Mouse (Mus musculus): ENCODE results near the gene B4galnt1. TPM values are rescaled to one million over a fixed set of nuclear protein-coding genes. Genes with fewer than 3 reads are reported as not detected.

The B4galnt1 gene
- polyA plus RNA-seq, 1 experiment from 2014 or later, result 5.0 TPM

- 87% methylated on average over 15 of the region's 15 CpGs for WGBS
- Histone ChIP-seq H3K27me3 (peaks cover 64% of the 10 kb centered on the region), H3K36me3 (no peaks in the 10 kb centered on the region), H3K4me1 (replicated peaks) (peaks cover 20% of the 10 kb centered on the region), H3K27ac (no peak overlapping the region), H3K9me3 (no peaks in the 10 kb centered on the region), H3K4me2 (no peak overlapping the region), H3K9ac (replicated peaks) (no peak overlapping the region), H3K4me3 (replicated peaks) (no peak overlapping the region)
- no peak for ATAC-seq (ENCODE audit: insufficient number of reproducible peaks, insufficient read depth, low FRiP score, low TSS enrichment, low read depth)
These were observed 6.7 kb downstream of the B4galnt1 start for GRCm38 (mm10) chr10:127171631-127172200.

- H3K27ac ChIP-seq, result no peak overlapping the region
- 81% methylated on average over 16 of the region's 16 CpGs for WGBS
- H3K9ac ChIP-seq (replicated peaks), result no peak overlapping the region
- no peak overlapping the region for H3K4me2 ChIP-seq
- H3K4me1 ChIP-seq (replicated peaks), result peaks cover 29% of the 10 kb centered on the region
- H3K9me3 ChIP-seq, result no peaks in the 10 kb centered on the region
- no peak overlapping the region for H3K4me3 ChIP-seq (replicated peaks)
- no peak for ATAC-seq (ENCODE audit: insufficient number of reproducible peaks, insufficient read depth, low FRiP score, low TSS enrichment, low read depth)
- H3K27me3 ChIP-seq, result peaks cover 65% of the 10 kb centered on the region
- no peaks in the 10 kb centered on the region for H3K36me3 ChIP-seq
These were observed 8.4 kb downstream of the B4galnt1 start for GRCm38 (mm10) chr10:127173148-127174065.

GRCm38 (mm10) chr10:127174170-127174569, 9.1 kb downstream of the B4galnt1 start:
- Histone ChIP-seq H3K36me3 (no peaks in the 10 kb centered on the region), H3K27me3 (peaks cover 65% of the 10 kb centered on the region), H3K4me3 (replicated peaks) (no peak overlapping the region), H3K27ac (no peak overlapping the region), H3K9ac (replicated peaks) (no peak overlapping the region), H3K4me2 (no peak overlapping the region), H3K9me3 (no peaks in the 10 kb centered on the region), H3K4me1 (replicated peaks) (peaks cover 33% of the 10 kb centered on the region)
- no peak for ATAC-seq (ENCODE audit: insufficient number of reproducible peaks, insufficient read depth, low FRiP score, low TSS enrichment, low read depth)
- 85% methylated on average over 7 of the region's 7 CpGs for WGBS

- Histone ChIP-seq H3K4me1 (replicated peaks) (peaks cover 29% of the 10 kb centered on the region), H3K27me3 (peaks cover 65% of the 10 kb centered on the region), H3K9me3 (no peaks in the 10 kb centered on the region), H3K9ac (replicated peaks) (no peak overlapping the region; the same call in 1 of the 2 replicates), H3K27ac (no peak overlapping the region), H3K4me3 (replicated peaks) (peak overlapping the region; percentile 20; the same call in 1 of the 2 replicates), H3K4me2 (peak overlapping the region; percentile 53), H3K36me3 (no peaks in the 10 kb centered on the region)
- WGBS, result 42% methylated on average over 3 of the region's 3 CpGs
- ATAC-seq (ENCODE audit: insufficient number of reproducible peaks, insufficient read depth, low FRiP score, low TSS enrichment, low read depth), result no peak
These were observed 11.2 kb downstream of the B4galnt1 start for GRCm38 (mm10) chr10:127176228-127176627.

GRCm38 (mm10) chr10:127176756-127177155, 11.7 kb downstream of the B4galnt1 start:
- 7% methylated on average over 7 of the region's 7 CpGs for WGBS
- H3K36me3 ChIP-seq, result no peaks in the 10 kb centered on the region; the same call in 1 of the 2 replicates
- H3K4me1 ChIP-seq (replicated peaks), result peaks cover 28% of the 10 kb centered on the region
- peak overlapping the region; percentile 20 for H3K4me3 ChIP-seq (replicated peaks)
- H3K9ac ChIP-seq (replicated peaks), result no peak overlapping the region; the same call in 1 of the 2 replicates
- no peak for ATAC-seq (ENCODE audit: insufficient number of reproducible peaks, insufficient read depth, low FRiP score, low TSS enrichment, low read depth)
- H3K9me3 ChIP-seq, result no peaks in the 10 kb centered on the region
- peaks cover 65% of the 10 kb centered on the region for H3K27me3 ChIP-seq
- H3K4me2 ChIP-seq, result peak overlapping the region; percentile 53
- no peak overlapping the region for H3K27ac ChIP-seq

- Histone ChIP-seq H3K27me3 (peaks cover 65% of the 10 kb centered on the region), H3K9ac (replicated peaks) (no peak overlapping the region), H3K27ac (no peak overlapping the region), H3K4me2 (peak overlapping the region; percentile 53), H3K4me3 (replicated peaks) (peak overlapping the region; percentile 30), H3K36me3 (no peaks in the 10 kb centered on the region; the same call in 1 of the 2 replicates), H3K9me3 (no peaks in the 10 kb centered on the region), H3K4me1 (replicated peaks) (peaks cover 28% of the 10 kb centered on the region)
- 20% methylated on average over 9 of the region's 9 CpGs for WGBS
- ATAC-seq (ENCODE audit: insufficient number of reproducible peaks, insufficient read depth, low FRiP score, low TSS enrichment, low read depth), result no peak
These were observed 12.2 kb downstream of the B4galnt1 start for GRCm38 (mm10) chr10:127177235-127177634.

- no peaks in the 10 kb centered on the region for H3K9me3 ChIP-seq
- no peak overlapping the region for H3K27ac ChIP-seq
- no peak overlapping the region for H3K9ac ChIP-seq (replicated peaks)
- H3K4me1 ChIP-seq (replicated peaks), result peaks cover 28% of the 10 kb centered on the region
- peaks cover 64% of the 10 kb centered on the region for H3K27me3 ChIP-seq
- peak overlapping the region; percentile 53 for H3K4me2 ChIP-seq
- peak overlapping the region; percentile 30 for H3K4me3 ChIP-seq (replicated peaks)
- peak; percentile 50 for ATAC-seq (ENCODE audit: insufficient number of reproducible peaks, insufficient read depth, low FRiP score, low TSS enrichment, low read depth)
- WGBS, result under 1% methylated on average over 23 of the region's 23 CpGs
- H3K36me3 ChIP-seq, result peaks cover 3% of the 10 kb centered on the region
These were observed 12.7 kb downstream of the B4galnt1 start for GRCm38 (mm10) chr10:127177719-127178118.

- Histone ChIP-seq H3K27me3 (peaks cover 65% of the 10 kb centered on the region), H3K9me3 (no peaks in the 10 kb centered on the region), H3K27ac (no peak overlapping the region), H3K4me1 (replicated peaks) (peaks cover 28% of the 10 kb centered on the region), H3K4me3 (replicated peaks) (peak overlapping the region; percentile 30), H3K9ac (replicated peaks) (no peak overlapping the region), H3K36me3 (peaks cover 11% of the 10 kb centered on the region), H3K4me2 (peak overlapping the region; percentile 53)
- no peak for ATAC-seq (ENCODE audit: insufficient number of reproducible peaks, insufficient read depth, low FRiP score, low TSS enrichment, low read depth)
- WGBS, result 4% methylated on average over 41 of the region's 41 CpGs
These were observed 13.4 kb downstream of the B4galnt1 start for GRCm38 (mm10) chr10:127178286-127179027.

- Histone ChIP-seq H3K4me2 (peak within 1 kb of the TSS; percentile 51), H3K27me3 (peaks cover 71% of the 10 kb centered on the region), H3K4me3 (replicated peaks) (peak within 1 kb of the TSS; percentile 27), H3K4me1 (replicated peaks) (peaks cover 44% of the 10 kb centered on the region), H3K9me3 (no peaks in the 10 kb centered on the region), H3K27ac (no peak within 1 kb of the TSS), H3K36me3 (peaks cover 23% of the 10 kb centered on the region), H3K9ac (replicated peaks) (no peak within 1 kb of the TSS; the same call in 1 of the 2 replicates)
- no peak; the same call in 1 of the 2 replicates for ATAC-seq (ENCODE audit: insufficient number of reproducible peaks, insufficient read depth, low FRiP score, low TSS enrichment, low read depth)
- WGBS, result 2% methylated on average over 34 of the region's 34 CpGs
These were observed 15.1 kb downstream of the B4galnt1 start, which contains the start of gene Slc26a10 for GRCm38 (mm10) chr10:127179871-127180694. Gene Slc26a10 (minus strand): TSS chr10:127180645.

- Histone ChIP-seq H3K27me3 (peaks cover 72% of the 10 kb centered on the region), H3K9ac (replicated peaks) (no peak overlapping the region), H3K36me3 (peaks cover 29% of the 10 kb centered on the region), H3K4me2 (peak overlapping the region; percentile 51), H3K9me3 (no peaks in the 10 kb centered on the region), H3K4me1 (replicated peaks) (peaks cover 44% of the 10 kb centered on the region), H3K27ac (no peak overlapping the region), H3K4me3 (replicated peaks) (peak overlapping the region; percentile 27)
- WGBS, result 22% methylated on average over 3 of the region's 3 CpGs
- ATAC-seq (ENCODE audit: insufficient number of reproducible peaks, insufficient read depth, low FRiP score, low TSS enrichment, low read depth), result no peak
These were observed 15.6 kb downstream of the B4galnt1 start for GRCm38 (mm10) chr10:127180695-127181047.
